Mouse (Mus musculus): ENCODE measurements around the gene Ccdc40. TPM values are rescaled to one million over a fixed set of nuclear protein-coding genes. Genes with fewer than 3 reads are reported as not detected.

The Ccdc40 gene
- total RNA-seq, 2 experiments from 2014 or later = not detected

DNA sequence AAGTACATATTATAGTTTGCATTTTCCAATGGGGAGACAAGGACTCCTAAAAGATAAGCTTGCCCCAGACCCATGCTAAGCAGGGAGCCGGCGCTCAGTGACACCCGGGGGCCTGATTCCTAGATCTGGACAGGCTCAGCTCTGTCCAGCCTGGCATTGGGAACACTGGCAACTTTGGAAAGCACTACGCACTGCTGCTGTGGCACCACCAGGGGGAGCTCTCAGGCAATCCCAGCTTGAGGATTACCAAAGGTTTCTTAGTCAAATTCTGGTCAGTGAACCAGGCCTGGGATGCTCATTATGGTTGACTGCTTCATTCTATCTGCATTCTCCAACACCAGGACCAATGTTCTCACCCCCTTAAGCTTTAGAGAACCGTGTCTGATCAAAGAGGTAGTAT is 21.8 kb upstream of the Ccdc40 start:
- intact Hi-C loops (cut with DNase I) = loop anchor here (2.0 kb wide), 1 partner anchor 28 kb away; no protein-coding TSS in a partner anchor
- DNase-seq (ENCODE audit: low spot score) = no peak

DNA sequence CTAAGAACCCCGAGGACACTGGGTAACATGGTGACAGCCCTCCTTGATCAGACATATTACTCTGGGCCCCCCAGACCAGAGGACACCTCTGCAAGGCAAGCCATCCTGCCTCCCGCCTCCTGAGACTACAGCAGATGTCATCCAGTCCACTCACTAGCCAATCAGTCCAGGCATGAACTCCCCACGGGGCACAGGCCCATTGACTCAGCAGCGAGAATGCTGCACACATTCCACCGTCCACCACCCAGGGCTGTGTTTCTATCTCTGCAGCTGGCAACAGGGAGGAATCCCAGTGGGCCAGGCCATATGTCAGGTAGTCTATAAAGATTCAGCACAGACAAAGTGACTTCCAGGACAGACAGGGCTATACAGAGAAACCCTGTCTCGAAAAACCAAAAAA is 20.4 kb upstream of the Ccdc40 start:
- intact Hi-C loops (cut with DNase I) = loop anchor here (2.0 kb wide), 2 partner anchors 27 to 41 kb away; no protein-coding TSS in a partner anchor
- DNase-seq (ENCODE audit: low spot score) = no peak

DNA sequence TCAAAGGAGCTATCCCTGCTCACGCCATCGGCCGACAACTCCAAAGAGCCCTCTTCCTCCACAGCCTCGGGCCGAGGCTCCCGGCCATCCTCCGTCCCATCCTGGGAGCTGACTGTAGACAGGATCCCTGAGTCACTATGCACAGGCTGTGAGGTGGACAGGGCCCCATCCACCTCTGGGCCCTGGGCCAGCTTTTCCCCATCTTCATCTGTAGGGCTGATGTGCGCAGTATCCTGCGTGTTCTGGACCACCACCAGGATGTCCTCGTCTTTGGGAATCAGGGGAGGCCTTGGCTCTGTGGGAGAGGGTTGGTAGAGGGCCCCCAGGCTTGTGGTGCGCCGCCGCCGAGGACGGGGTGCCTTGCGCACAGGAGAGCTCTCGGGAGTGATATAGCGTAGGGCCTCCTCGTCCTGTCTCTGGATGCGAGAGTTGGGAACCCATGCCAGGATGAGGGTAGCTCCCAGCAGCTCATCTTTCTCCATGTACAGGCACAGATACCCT is 19.5 kb upstream of the Ccdc40 start:
- intact Hi-C loops (cut with DNase I) = loop anchor here (2.0 kb wide), 1 partner anchor 40 kb away; no protein-coding TSS in a partner anchor
- no peak for DNase-seq (ENCODE audit: low spot score)

- peak; percentile 58 for DNase-seq (ENCODE audit: low spot score)
- intact Hi-C loops (cut with DNase I) = loop anchor here (2.0 kb wide), 1 partner anchor 39 kb away; no protein-coding TSS in a partner anchor
Observed at GRCm38 (mm10) chr11:119209371-119210025, 18.9 kb upstream of the Ccdc40 start.

DNA sequence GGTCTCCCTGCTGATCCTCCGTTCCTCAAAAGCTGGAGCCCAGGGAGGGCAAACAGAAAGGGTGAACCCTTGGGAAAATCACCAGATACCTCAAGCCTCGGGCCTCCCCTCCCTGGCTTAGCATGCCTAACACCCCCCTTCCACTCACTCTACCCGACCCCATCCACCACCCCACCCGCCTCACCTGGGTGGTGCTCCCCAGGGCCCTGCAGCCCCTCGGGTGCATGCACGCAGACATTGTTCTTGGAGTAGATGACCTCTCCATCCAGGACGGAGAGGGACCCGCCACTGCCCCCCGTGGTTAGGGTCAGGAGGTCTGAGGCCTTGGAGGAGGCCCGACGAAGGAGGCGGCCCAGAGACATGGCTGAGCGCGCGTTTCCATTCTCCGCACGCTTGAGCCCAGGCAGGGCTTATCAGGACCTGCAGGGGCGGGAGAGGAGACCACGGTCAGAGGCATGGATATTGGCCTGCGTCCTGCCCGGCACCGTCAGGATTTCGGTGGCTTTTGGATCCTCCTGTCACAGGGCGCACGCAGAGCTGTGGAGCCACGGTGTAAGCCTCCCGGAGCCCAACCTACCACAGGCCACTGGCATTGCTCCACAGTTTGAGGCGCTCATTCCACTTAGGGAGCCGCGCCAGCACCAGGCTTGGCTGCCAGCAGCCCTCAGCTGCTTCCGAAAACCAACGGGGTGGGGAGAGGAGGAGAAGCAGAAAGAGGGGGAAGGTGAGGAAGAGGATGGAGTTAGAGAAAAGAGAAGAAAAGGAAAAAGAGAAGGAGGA is 17.9 kb upstream of the Ccdc40 start:
- intact Hi-C loops (cut with DNase I) = no loop called here
- DNase-seq (ENCODE audit: low spot score) = peak; percentile 63

GRCm38 (mm10) chr11:119211604-119212309 is 16.6 kb upstream of the Ccdc40 start:
- intact Hi-C loops (cut with DNase I) = no loop called here
- DNase-seq (ENCODE audit: low spot score) = no peak

DNA sequence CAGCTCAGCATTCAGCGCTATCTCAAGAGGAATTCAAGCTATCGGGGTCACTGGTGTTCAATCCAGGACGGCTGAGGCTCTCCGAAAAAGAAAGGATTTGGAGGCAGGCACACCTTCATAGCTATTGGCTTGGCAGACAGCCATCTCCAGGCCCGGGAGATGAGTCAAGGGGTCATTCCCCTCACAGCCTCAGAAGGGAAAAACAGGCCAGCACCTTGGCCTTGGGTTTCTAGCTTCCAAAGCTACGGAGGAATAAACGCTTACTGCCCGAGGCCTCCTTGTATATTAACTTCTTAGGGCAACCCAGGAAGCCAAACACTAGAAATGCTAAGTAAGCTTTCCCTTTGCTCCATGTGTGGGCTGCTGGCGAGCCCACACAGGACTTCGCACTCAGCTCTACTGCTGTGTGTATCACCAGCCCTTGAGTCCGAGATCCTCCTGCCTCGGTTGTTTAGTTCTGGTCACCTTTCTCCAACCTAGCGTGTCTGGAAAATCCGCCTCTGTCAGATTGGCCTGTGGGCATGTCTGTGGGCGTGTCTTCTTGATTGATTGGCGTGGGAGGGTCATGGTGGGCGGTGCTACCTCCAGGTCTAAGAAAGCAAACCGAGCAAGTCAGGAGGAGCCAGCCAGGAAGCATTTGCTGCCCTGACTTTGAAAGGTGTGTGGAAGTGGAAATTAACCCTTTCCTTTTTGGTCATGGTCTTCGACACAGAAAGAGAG is 15.0 kb upstream of the Ccdc40 start:
- no peak for DNase-seq (ENCODE audit: low spot score)

DNA sequence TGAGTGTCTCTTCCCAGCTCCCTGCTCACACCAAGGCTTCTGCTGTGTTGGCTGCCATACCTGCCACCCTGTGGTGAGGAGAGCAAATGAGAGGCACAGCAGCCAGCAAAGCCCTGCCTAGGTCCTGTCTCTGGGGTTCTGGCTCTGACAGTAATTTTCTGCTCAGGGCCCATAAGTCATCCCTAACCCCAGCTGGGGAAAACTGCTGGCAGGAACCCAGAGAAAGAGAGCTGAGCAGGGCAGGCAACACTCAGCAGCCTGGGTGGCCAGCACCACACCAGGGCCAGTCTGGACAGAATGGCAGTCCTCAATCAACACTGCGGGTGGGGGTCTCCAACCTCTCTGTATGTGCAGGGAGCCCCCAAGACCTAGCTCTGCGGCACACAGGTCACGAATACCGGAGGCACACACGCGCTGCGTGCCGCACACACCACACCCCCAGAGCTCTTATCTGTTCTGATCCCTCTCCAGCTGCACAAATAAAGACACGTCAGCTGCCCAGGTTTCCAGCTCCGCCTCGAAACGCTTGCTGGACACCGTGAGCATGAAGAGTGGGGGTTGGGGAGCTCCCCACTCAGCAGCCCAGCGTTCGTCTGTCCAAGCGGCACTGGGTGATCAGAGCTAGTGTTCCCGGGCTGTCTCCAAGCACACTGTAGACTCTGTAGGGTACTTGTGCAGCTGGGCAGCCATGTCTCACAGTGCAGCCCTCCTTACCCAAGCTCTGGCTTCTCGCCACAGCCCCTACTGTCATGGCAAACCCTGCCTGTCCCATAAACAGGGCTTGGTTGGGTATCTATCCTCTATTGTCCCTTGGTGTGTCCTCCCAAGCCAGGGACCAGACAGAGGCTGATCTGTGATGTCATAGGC is 13.1 kb upstream of the Ccdc40 start:
- intact Hi-C loops (cut with DNase I) = no loop called here
- peak; percentile 47 for DNase-seq (ENCODE audit: low spot score)

More for the DNA sequence above, 15.0 kb upstream of the Ccdc40 start:
- intact Hi-C loops (cut with DNase I) = no loop called here

DNA sequence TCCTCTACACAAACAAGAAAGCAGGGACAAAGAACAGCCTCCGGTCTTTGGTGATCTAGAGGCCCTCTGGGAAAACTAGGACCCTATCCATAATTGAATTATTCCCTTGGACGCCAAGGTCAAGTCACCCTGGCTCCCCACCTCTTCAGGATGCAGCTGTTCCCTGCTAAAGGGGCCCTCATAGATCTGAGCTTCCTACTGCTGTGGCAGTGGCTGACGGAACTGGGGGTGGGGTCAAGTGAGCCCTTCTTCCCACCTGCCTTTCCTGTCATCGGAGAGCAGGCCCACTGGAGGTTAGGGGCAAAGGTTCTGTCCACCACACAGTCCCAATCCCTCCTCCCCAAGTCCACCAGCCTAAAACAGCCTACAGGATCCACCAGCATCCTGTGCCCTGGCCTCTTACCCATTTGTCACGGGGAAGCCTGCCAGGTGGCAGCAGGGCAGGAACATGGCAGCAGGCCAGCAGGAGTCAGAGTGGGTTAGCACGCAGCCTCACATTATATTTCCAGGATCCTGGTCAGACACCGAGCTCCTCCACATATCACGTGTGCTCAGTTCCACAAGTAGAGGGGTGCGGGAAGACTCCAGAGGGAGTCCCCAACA is 12.4 kb upstream of the Ccdc40 start:
- peak; percentile 42 for DNase-seq (ENCODE audit: low spot score)

GRCm38 (mm10) chr11:119217861-119218260 is 10.5 kb upstream of the Ccdc40 start:
- DNase-seq (ENCODE audit: low spot score) = no peak
- intact Hi-C loops (cut with DNase I) = no loop called here

More for the DNA sequence above, 12.4 kb upstream of the Ccdc40 start:
- intact Hi-C loops (cut with DNase I) = no loop called here

DNA sequence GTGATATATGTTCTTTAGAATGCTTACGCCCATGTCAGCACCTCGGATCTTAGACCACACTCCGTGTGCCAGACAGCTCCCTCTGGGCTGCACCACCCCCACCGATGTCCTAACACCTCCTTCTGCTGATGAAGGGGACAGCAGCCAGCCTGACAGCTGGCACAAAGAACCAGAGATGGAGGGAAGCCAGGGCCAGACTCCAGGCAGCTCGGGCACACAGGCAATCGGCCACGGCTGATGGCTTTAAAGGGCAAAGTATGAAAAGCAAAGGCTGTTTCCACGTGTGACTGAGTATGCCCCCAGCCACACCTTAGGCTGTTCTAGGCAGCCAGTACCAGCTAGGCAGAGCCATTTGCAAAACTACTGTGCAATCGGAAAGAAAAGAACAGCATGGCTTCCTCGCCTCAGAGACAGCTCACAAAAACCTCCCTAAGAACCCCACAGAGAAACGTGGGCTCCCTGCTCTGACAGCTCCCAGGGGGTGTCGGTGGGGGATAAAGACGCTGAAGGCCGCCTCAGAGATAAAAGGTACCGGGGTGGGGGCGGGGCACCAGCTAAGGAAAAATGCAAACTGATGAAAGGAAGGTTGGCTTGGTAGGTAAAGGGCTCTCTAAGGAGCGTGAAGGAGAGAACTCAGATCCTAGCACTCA is 8.4 kb upstream of the Ccdc40 start:
- DNase-seq (ENCODE audit: low spot score) = no peak
- intact Hi-C loops (cut with DNase I) = no loop called here

GRCm38 (mm10) chr11:119221812-119222510 is 6.4 kb upstream of the Ccdc40 start:
- DNase-seq (ENCODE audit: low spot score) = no peak

GRCm38 (mm10) chr11:119223124-119223890 is 5.1 kb upstream of the Ccdc40 start:
- intact Hi-C loops (cut with DNase I) = no loop called here
- no peak for DNase-seq (ENCODE audit: low spot score)

More at GRCm38 (mm10) chr11:119221812-119222510, 6.4 kb upstream of the Ccdc40 start:
- intact Hi-C loops (cut with DNase I) = no loop called here

DNA sequence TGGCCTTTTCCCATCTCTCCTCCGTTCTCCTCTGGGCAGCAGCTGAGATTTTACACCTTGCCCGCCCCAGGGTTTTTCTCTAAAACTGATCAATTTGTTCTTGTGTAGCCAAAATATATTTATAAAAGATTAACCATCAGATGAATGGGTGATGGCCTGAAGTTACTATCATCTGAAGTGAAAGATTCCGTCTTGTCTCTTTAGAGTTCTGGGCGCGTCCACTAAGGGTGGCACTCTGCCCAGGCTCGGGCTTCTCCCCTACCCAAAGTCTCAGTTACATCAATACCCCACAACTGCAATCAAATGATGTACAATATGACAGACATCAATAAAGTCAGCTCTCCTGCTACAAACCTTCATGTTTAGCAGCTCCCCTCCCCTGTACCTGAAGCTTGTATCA is 3.4 kb upstream of the Ccdc40 start:
- intact Hi-C loops (cut with DNase I) = no loop called here
- no peak for DNase-seq (ENCODE audit: low spot score)

DNA sequence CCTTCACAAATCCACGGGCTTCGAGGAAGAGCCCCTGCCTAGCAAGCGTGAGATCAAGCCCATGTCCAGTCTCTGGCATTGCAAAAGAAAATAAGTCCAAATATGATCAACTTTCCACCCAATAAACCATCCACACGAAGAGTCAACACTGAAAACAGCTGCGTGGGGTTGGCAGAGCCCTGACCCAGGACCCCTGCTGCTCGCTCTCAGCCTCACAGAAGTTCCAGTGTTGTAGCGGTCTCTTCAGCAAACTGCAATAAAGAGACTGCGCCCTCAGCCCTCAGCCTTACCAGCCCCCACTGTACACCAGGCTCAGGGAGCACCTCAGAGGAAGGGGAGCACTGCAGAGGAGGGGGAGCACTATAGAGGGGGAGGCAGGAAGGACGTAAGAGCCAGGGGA is 2.7 kb upstream of the Ccdc40 start:
- DNase-seq (ENCODE audit: low spot score) = no peak
- intact Hi-C loops (cut with DNase I) = no loop called here

- no peak for DNase-seq (ENCODE audit: low spot score)
- intact Hi-C loops (cut with DNase I) = no loop called here
Observed at GRCm38 (mm10) chr11:119227591-119227990, 781 bp upstream of the Ccdc40 start.

Measured in heart, postnatal 25 days (tissue).